Mouse (Mus musculus) heart, adult 2 months (tissue): ENCODE measurements around the gene Pmepa1. TPM values are rescaled to one million over a fixed set of nuclear protein-coding genes. Genes with fewer than 3 reads are reported as not detected.

ENCODE experiments used
- DNase-seq, 2 experiments: peaks; one replicate each; pipeline ENCODE4 v3.0.0; 2021
- H3K27ac ChIP-seq: fragments of 200-600 bp; 2 replicates; pipeline ENCODE4 v1.8.1; 2022
- H3K27me3 ChIP-seq: fragments of 200-500 bp; 2 replicates; pipeline ENCODE4 v1.6.1; 2012; ENCODE audit warnings: mild to moderate bottlenecking, low read length, inconsistent platforms, mixed read lengths; ENCODE audit not compliant: control insufficient read depth, insufficient read depth
- H3K36me3 ChIP-seq: fragments of 200-500 bp; 2 replicates; pipeline ENCODE4 v1.6.1; 2012; ENCODE audit warnings: low read length, inconsistent platforms; ENCODE audit not compliant: control insufficient read depth, insufficient read depth
- H3K4me1 ChIP-seq: fragments of 200-500 bp; 2 replicates; pipeline ENCODE4 v1.6.1; 2011; ENCODE audit warnings: low read length; ENCODE audit not compliant: control insufficient read depth, insufficient read depth
- H3K4me3 ChIP-seq: fragments of 200-600 bp; 2 replicates; pipeline ENCODE4 v1.8.1; 2022
- H3K79me2 ChIP-seq: fragments of 200-500 bp; replicated peaks from 2 replicates; pipeline ENCODE4 v1.6.1; 2012; ENCODE audit warnings: mild to moderate bottlenecking, inconsistent platforms, low read length, moderate library complexity, mixed read lengths; ENCODE audit not compliant: control insufficient read depth, insufficient read depth
- H3K9ac ChIP-seq: fragments of 200-500 bp; 2 replicates; pipeline ENCODE4 v1.6.1; 2012; ENCODE audit warnings: low read depth, mild to moderate bottlenecking, control low read depth, inconsistent platforms, low read length, mixed read lengths
- CTCF ChIP-seq: fragments of 200-600 bp; IDR thresholded peaks from 2 replicates; pipeline ENCODE4 v1.8.1; 2022; ENCODE audit warnings: antibody characterized with exemption, mild to moderate bottlenecking, moderate library complexity
- EP300 ChIP-seq: fragments of 200-500 bp; IDR thresholded peaks from 2 replicates; pipeline ENCODE4 v1.6.1; 2011; ENCODE audit warnings: low read depth, low read length, control low read depth; ENCODE audit not compliant: insufficient read depth
- POLR2A ChIP-seq: fragments of 200-500 bp; IDR thresholded peaks from 2 replicates; pipeline ENCODE4 v1.6.1; 2011; ENCODE audit warnings: mild to moderate bottlenecking, low read depth, low read length, control low read depth; ENCODE audit not compliant: insufficient read depth
- WGBS: fragments of 180-500 bp; shearing (Covaris S2); methylation state at CpG from one replicate; pipeline ENCODE4 v1.1.7; 2018; 5-methylcytosine and 5-hydroxymethylcytosine counted together
- intact Hi-C: fragments of 180-260 bp; cut with DNase I; formaldehyde crosslinking; loops from one replicate; pipeline ENCODE4 v1.15.1; 2025
- polyA plus RNA-seq: library from polyadenylated mRNA; depleted of rRNA; stranded (reverse); fragments of >200 nt; gene quantifications from 2 replicates; pipeline ENCODE4 v1.2.3, GENCODE M21; 2012
- total RNA-seq, 2 experiments: library from RNA; stranded (reverse); gene quantifications; 2 replicates each; pipeline ENCODE4 v1.2.3; 2021

Pmepa1 gene
- total and polyA plus RNA-seq, 3 experiments: 28.4 to 41.7 (median 31.4) TPM

- H3K27me3 ChIP-seq: no peaks in the 10 kb centered on the region
- H3K4me1 ChIP-seq: peaks cover 54% of the 10 kb centered on the region
- WGBS: 58% methylated on average over 26 of the region's 26 CpGs
- no peaks in the 10 kb centered on the region for H3K36me3 ChIP-seq
- no peak overlapping the region for H3K9ac ChIP-seq
- TF ChIP-seq EP300 (no peak), CTCF (no peak)
- no peak overlapping the region for H3K27ac ChIP-seq
- no peak overlapping the region for H3K4me3 ChIP-seq
- H3K79me2 ChIP-seq: peaks cover 5% of the 10 kb centered on the region
- DNase-seq: no peak
- intact Hi-C loops: no loop called here
Observed at GRCm38 (mm10) chr2:173253761-173254662, 22.3 kb downstream of the Pmepa1 start.

- H3K4me3 ChIP-seq: no peak overlapping the region
- peaks cover 5% of the 10 kb centered on the region for H3K79me2 ChIP-seq
- H3K36me3 ChIP-seq: no peaks in the 10 kb centered on the region
- 23% methylated on average over 9 of the region's 9 CpGs for WGBS
- H3K9ac ChIP-seq: no peak overlapping the region
- no peaks in the 10 kb centered on the region for H3K27me3 ChIP-seq
- TF ChIP-seq EP300: no peak
- TF ChIP-seq POLR2A: no peak
- no peak for TF ChIP-seq CTCF
- DNase-seq: no peak
- intact Hi-C loops: no loop called here
- H3K27ac ChIP-seq: no peak overlapping the region; the same call in 1 of the 2 replicates
- H3K4me1 ChIP-seq: peaks cover 40% of the 10 kb centered on the region
Observed at GRCm38 (mm10) chr2:173251675-173252074, 24.7 kb downstream of the Pmepa1 start.

- whole genome bisulfite sequencing: 45% methylated on average over 7 of the region's 7 CpGs
- H3K79me2 ChIP-seq: peaks cover 5% of the 10 kb centered on the region
Observed at GRCm38 (mm10) chr2:173251133-173251532, 25.2 kb downstream of the Pmepa1 start.

GRCm38 (mm10) chr2:173250411-173250810, 25.9 kb downstream of the Pmepa1 start:
- peaks cover 30% of the 10 kb centered on the region for H3K4me1 ChIP-seq
- TF ChIP-seq CTCF: no peak
- no peak for TF ChIP-seq POLR2A
- TF ChIP-seq EP300: no peak
- 18% methylated on average over 2 of the region's 2 CpGs for WGBS
- no peak overlapping the region for H3K4me3 ChIP-seq
- peaks cover 4% of the 10 kb centered on the region for H3K79me2 ChIP-seq
- no peaks in the 10 kb centered on the region for H3K27me3 ChIP-seq
- H3K27ac ChIP-seq: no peak overlapping the region
- DNase-seq: peak in 1 of 2 experiments; percentile 44
- no peak overlapping the region for H3K9ac ChIP-seq
- intact Hi-C loops: no loop called here
- no peaks in the 10 kb centered on the region for H3K36me3 ChIP-seq

More at GRCm38 (mm10) chr2:173251133-173251532, 25.2 kb downstream of the Pmepa1 start:
- Histone ChIP-seq H3K9ac (no peak overlapping the region), H3K4me3 (no peak overlapping the region), H3K36me3 (no peaks in the 10 kb centered on the region), H3K4me1 (peaks cover 34% of the 10 kb centered on the region), H3K27ac (no peak overlapping the region), H3K27me3 (no peaks in the 10 kb centered on the region)
- DNase-seq: no peak
- intact Hi-C loops: no loop called here
- no peak for TF ChIP-seq CTCF
- TF ChIP-seq POLR2A: no peak
- TF ChIP-seq EP300: no peak

- no peak overlapping the region for H3K27ac ChIP-seq
- intact Hi-C loops: no loop called here
- no peak for DNase-seq
- TF ChIP-seq CTCF: no peak
- no peak for TF ChIP-seq POLR2A
- TF ChIP-seq EP300: no peak
- H3K9ac ChIP-seq: no peak overlapping the region
- H3K79me2 ChIP-seq: peaks cover 2% of the 10 kb centered on the region; the same call in 1 of the 2 replicates
- H3K27me3 ChIP-seq: no peaks in the 10 kb centered on the region
- no peaks in the 10 kb centered on the region for H3K36me3 ChIP-seq
- no peak overlapping the region for H3K4me3 ChIP-seq
- H3K4me1 ChIP-seq: peaks cover 28% of the 10 kb centered on the region
- 78% methylated on average over 8 of the region's 8 CpGs for WGBS
Observed at GRCm38 (mm10) chr2:173249965-173250364, 26.4 kb downstream of the Pmepa1 start.

GRCm38 (mm10) chr2:173249386-173249785, 26.9 kb downstream of the Pmepa1 start:
- DNase-seq: no peak
- intact Hi-C loops: no loop called here
- no peak overlapping the region for H3K27ac ChIP-seq
- no peaks in the 10 kb centered on the region for H3K36me3 ChIP-seq
- H3K27me3 ChIP-seq: no peaks in the 10 kb centered on the region
- H3K79me2 ChIP-seq: peaks cover 2% of the 10 kb centered on the region; the same call in 1 of the 2 replicates
- no peak for TF ChIP-seq EP300
- no peak for TF ChIP-seq POLR2A
- no peak for TF ChIP-seq CTCF
- WGBS: 75% methylated on average over 3 of the region's 3 CpGs
- no peak overlapping the region for H3K4me3 ChIP-seq
- peaks cover 28% of the 10 kb centered on the region for H3K4me1 ChIP-seq
- H3K9ac ChIP-seq: no peak overlapping the region
